Mouse (Mus musculus) embryonic facial prominence, embryonic 15.5 days (tissue): ENCODE measurements around the gene Tapbp. TPM values are rescaled to one million over a fixed set of nuclear protein-coding genes. Genes with fewer than 3 reads are reported as not detected.
"Not testable (repeated sequence)": the region's sequence is repeated elsewhere in the genome, so short reads cannot be mapped to it uniquely, and the experiment has no call there.

Experiments
- ATAC-seq: fragments of 200-750 bp; cut with Nextera tagmentation; 2 replicates; pipeline ENCODE4 v1.8.0; 2017; ENCODE audit warnings: low read depth, moderate TSS enrichment; ENCODE audit not compliant: insufficient number of reproducible peaks, low FRiP score, low TSS enrichment
- H3K27ac ChIP-seq: fragments of 300-500 bp; sonication (generic); replicated peaks from 2 replicates; pipeline ENCODE4 v1.5.1; 2015; ENCODE audit warnings: mild to moderate bottlenecking, inconsistent platforms
- H3K27me3 ChIP-seq: fragments of 300-500 bp; sonication (generic); 2 replicates; pipeline ENCODE4 v1.6.1; 2015; ENCODE audit warnings: inconsistent platforms
- H3K36me3 ChIP-seq: fragments of 300-500 bp; sonication (generic); 2 replicates; pipeline ENCODE4 v1.6.1; 2015; ENCODE audit warnings: mild to moderate bottlenecking, inconsistent platforms
- H3K4me1 ChIP-seq: fragments of 300-500 bp; sonication (generic); 2 replicates; pipeline ENCODE4 v1.6.1; 2015; ENCODE audit warnings: inconsistent platforms
- H3K4me2 ChIP-seq: fragments of 300-500 bp; sonication (generic); replicated peaks from 2 replicates; pipeline ENCODE4 v1.6.1; 2015; ENCODE audit warnings: mild to moderate bottlenecking, inconsistent platforms
- H3K4me3 ChIP-seq: fragments of 300-500 bp; sonication (generic); replicated peaks from 2 replicates; pipeline ENCODE4 v1.5.1; 2015; ENCODE audit warnings: mild to moderate bottlenecking, inconsistent platforms
- H3K9ac ChIP-seq: fragments of 300-500 bp; sonication (generic); 2 replicates; pipeline ENCODE4 v1.6.1; 2015; ENCODE audit warnings: inconsistent platforms
- H3K9me3 ChIP-seq: fragments of 300-500 bp; sonication (generic); replicated peaks from 2 replicates; pipeline ENCODE4 v1.6.1; 2016; ENCODE audit warnings: inconsistent platforms
- WGBS: fragments of 180-500 bp; shearing (Covaris S2); methylation state at CpG from one replicate; pipeline ENCODE4 v1.1.7; 2015; 5-methylcytosine and 5-hydroxymethylcytosine counted together
- polyA plus RNA-seq: library from polyadenylated mRNA; unstranded; fragments of >200 nt; fragmentation: Nextera tagmentation; extraction: Ambion mirVana; gene quantifications from 2 replicates; pipeline ENCODE4 v1.2.1, GENCODE M21; 2015

Tapbp gene
- polyA plus RNA-seq, 1 experiment from 2014 or later: 49.3 TPM

DNA sequence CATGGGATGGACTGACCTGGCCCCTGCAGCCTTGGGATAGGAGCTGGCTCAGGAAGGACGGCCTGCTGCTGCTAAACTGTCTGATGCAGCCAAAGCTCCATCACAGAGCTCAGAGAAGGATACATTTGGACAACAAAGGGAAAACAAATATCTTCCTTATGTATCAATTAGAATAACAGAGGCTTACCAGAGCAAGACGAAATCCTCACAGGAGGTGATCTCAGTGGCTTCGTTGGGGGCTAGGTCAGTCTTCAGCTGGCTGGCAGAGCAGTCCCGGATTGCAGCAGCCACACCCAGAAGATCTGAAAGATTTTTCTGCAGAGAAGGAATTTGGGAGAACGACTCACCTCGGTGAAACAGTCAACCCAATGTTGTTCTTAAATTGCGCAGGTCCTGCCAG is 23.3 kb upstream of the Tapbp start:
- Histone ChIP-seq H3K4me2 (no peak overlapping the region), H3K4me1 (peaks cover 12% of the 10 kb centered on the region), H3K9me3 (no peaks in the 10 kb centered on the region), H3K9ac (no peak overlapping the region), H3K27me3 (no peaks in the 10 kb centered on the region), H3K27ac (no peak overlapping the region), H3K4me3 (no peak overlapping the region), H3K36me3 (no peaks in the 10 kb centered on the region)
- WGBS: 20% methylated on average over 7 of the region's 7 CpGs
- no peak for ATAC-seq

DNA sequence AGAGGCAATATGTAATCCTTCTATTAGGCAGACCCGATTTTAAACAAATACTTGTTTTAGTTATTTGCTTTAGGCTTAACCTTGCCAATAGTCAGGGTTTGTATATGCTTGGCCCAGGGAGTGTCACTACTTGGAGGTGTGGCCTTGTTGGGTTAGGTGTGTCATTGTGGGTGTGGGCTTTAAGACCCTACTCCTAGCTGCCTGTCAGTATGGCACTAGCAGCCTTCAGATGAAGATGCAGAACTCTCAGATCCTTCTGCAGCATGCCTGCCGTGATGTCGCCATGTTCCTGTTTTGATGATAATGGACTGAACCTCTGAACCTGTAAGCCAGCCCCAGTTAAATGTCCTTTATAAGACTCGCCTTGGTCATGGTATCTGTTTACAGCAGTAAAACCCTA is 22.7 kb upstream of the Tapbp start:
- H3K4me1 ChIP-seq: peaks cover 12% of the 10 kb centered on the region
- H3K27me3 ChIP-seq, H3K9ac ChIP-seq, H3K27ac ChIP-seq, H3K36me3 ChIP-seq, H3K4me2 ChIP-seq, H3K4me3 ChIP-seq, ATAC-seq, H3K9me3 ChIP-seq: not testable (repeated sequence)
- WGBS: 70% methylated on average over 4 of the region's 4 CpGs

DNA sequence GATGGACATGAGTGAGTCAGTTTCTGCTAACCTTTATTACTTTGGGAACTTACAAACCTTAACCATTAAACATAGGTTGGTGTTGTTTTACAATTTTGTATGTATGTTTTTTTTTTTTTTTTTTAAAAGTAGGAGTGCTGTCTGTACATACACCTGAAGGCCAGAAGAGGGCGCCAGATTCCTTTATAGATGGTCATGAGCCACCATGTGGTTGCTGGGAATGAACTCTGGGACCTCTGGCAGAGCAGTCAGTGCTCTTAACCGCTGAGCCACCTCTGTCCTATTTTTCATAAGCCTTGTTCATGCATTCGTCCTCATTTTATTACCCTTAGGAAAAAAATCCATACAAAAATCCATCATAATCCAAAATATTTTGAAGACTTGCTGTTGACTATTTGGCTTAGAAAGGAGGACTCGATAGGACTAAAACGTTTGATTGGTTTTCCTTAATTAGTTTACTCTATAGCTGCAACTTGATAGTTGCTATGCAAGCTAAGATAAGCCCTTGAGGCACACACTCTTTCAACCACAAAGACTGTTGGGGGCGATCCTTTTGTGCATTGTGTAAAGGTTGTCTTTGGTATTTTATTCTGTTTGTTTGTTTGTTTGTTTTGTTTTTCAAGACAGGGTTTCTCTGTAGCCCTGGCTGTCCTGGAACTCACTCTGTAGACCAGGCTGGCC is 18.4 kb upstream of the Tapbp start:
- no peaks in the 10 kb centered on the region for H3K9me3 ChIP-seq
- 37% methylated on average over 6 of the region's 6 CpGs for WGBS
- H3K4me3 ChIP-seq: no peak overlapping the region
- no peak overlapping the region for H3K27ac ChIP-seq
- H3K4me1 ChIP-seq: no peaks in the 10 kb centered on the region
- ATAC-seq: no peak
- no peaks in the 10 kb centered on the region for H3K36me3 ChIP-seq
- H3K27me3 ChIP-seq: no peaks in the 10 kb centered on the region
- no peak overlapping the region for H3K4me2 ChIP-seq
- H3K9ac ChIP-seq: no peak overlapping the region

DNA sequence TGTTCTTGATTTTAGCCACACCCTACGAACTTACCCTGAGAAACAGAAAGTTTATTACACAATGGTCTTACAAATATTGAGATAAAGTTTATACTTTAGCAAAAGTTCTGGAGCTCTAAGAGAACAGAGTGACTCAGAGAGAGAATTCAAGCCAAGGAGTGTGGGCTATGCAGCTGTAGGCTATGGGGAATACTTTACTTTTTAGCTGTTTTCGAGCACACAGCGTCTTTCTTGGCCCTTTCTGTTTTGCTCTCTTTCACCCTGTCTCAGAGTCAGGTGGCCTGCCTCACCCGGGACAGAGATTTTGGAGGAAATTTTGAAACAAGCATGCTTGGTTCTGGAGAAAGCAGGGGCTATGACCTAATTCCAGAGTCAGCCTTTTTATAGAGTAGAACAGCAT is 17.5 kb upstream of the Tapbp start:
- WGBS: 69% methylated on average over 4 of the region's 4 CpGs

DNA sequence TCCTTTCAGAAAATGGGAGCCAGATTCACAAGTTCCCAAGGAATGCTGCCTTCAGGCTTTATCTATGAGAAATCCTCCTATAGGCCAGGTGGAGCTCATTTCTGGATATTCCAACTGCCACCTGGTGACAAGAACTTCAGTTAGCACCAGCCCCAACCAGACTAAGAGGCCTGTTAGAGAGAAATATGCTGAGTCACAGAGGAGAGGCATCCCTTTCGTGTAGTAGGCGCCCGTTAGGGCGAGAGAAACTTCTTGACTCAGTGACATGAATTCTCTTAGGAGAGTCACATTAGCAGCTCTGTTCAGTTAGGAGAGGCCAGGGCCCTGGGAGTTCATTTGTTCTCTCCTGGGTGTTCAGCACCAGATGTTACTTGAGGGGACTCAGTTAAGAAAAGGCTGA is 16.1 kb upstream of the Tapbp start:
- no peak overlapping the region for H3K4me2 ChIP-seq
- no peaks in the 10 kb centered on the region for H3K36me3 ChIP-seq
- no peaks in the 10 kb centered on the region for H3K4me1 ChIP-seq
- no peak for ATAC-seq
- no peak overlapping the region for H3K9ac ChIP-seq
- no peak overlapping the region for H3K27ac ChIP-seq
- 68% methylated on average over 4 of the region's 4 CpGs for WGBS
- no peaks in the 10 kb centered on the region for H3K27me3 ChIP-seq
- H3K9me3 ChIP-seq: no peaks in the 10 kb centered on the region
- no peak overlapping the region for H3K4me3 ChIP-seq

More for the DNA sequence above, 17.5 kb upstream of the Tapbp start:
- not testable (repeated sequence) for H3K27ac ChIP-seq, H3K4me3 ChIP-seq, ATAC-seq, H3K9ac ChIP-seq, H3K4me1 ChIP-seq, H3K4me2 ChIP-seq, H3K9me3 ChIP-seq, H3K27me3 ChIP-seq, H3K36me3 ChIP-seq

DNA sequence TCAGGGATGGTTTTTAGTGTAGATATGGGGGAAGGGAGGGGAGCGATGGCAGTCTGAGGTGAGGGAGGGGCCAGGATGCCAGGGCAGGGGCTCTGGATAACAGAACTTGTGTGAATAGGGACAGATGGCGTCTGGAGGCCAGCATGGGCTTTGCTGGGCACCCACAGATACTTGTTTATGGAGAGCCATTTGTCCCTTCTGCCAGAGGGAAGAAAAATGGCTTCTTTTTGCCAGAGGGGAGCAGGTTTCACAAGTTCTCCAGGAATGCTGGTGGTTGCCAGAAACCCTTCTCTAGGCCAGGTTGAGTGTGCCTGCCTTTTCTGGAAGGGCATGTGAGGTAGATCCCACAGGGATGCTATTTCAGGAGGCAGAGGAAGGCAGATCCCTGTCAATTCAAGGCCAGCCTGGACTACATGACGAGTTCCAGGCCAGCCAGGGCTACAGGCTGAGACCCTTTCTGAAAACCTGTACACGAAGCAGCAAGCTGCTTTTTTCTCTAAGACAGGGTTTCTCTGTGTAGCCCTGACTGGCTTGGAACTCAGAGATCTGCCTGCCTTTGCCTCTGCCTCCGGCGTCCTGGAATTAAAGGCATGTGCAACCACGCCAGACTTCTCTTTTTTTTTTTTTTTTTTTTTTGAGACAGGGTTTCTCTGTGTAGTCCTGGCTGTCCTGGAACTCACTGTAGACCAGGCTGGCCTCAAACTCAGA is 15.3 kb upstream of the Tapbp start:
- WGBS: 66% methylated on average over 7 of the region's 7 CpGs
- no peaks in the 10 kb centered on the region for H3K4me1 ChIP-seq
- no peaks in the 10 kb centered on the region for H3K9me3 ChIP-seq
- H3K36me3 ChIP-seq: no peaks in the 10 kb centered on the region
- H3K4me2 ChIP-seq: no peak overlapping the region
- no peak overlapping the region for H3K4me3 ChIP-seq
- H3K27ac ChIP-seq: no peak overlapping the region
- H3K9ac ChIP-seq: no peak overlapping the region
- ATAC-seq: no peak
- H3K27me3 ChIP-seq: no peaks in the 10 kb centered on the region

DNA sequence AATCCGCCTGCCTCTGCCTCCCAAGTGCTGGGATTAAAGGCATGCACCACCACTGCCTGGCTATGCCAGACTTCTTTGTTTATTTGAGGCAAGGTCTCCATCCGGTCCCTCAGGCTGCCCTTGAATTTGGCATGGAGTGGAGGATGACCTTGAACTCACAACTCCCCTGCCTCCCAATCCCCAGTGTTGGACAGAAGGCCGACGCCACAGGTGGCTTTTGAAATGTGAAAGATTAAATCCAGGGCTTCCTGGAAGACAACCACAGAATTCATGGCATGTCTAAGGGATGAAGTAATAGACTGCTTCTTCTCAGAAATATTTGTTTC is 14.7 kb upstream of the Tapbp start:
- H3K4me1 ChIP-seq: no peaks in the 10 kb centered on the region
- H3K9me3 ChIP-seq: no peaks in the 10 kb centered on the region
- no peak overlapping the region for H3K27ac ChIP-seq
- no peak overlapping the region for H3K4me2 ChIP-seq
- ATAC-seq: no peak
- H3K9ac ChIP-seq: no peak overlapping the region
- no peaks in the 10 kb centered on the region for H3K27me3 ChIP-seq
- no peak overlapping the region for H3K4me3 ChIP-seq
- H3K36me3 ChIP-seq: no peaks in the 10 kb centered on the region
- 77% methylated on average over 4 of the region's 4 CpGs for WGBS

DNA sequence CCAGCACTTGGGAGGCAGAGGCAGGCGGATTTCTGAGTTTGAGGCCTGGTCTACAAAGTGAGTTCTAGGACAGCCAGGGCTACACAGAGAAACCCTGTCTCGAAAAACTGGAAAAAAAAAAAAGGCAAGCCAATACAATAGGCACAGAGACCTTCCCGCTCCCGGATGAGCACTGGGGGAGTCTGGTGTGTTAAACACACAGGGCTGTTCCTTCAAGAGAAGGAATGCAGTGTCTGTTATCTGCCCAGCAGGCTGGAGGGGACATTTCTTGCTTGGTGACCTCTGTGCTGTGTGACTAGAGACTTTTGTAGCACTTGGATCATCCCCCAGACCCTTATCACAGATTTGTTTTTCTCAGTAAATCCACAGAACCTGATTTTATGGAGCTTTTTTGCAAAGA is 14.0 kb upstream of the Tapbp start:
- H3K9me3 ChIP-seq: no peaks in the 10 kb centered on the region
- H3K27ac ChIP-seq: no peak overlapping the region
- no peak for ATAC-seq
- no peaks in the 10 kb centered on the region for H3K4me1 ChIP-seq
- WGBS: 62% methylated on average over 4 of the region's 4 CpGs
- H3K36me3 ChIP-seq: no peaks in the 10 kb centered on the region
- no peak overlapping the region for H3K4me3 ChIP-seq
- no peak overlapping the region for H3K9ac ChIP-seq
- H3K27me3 ChIP-seq: no peaks in the 10 kb centered on the region
- H3K4me2 ChIP-seq: no peak overlapping the region

DNA sequence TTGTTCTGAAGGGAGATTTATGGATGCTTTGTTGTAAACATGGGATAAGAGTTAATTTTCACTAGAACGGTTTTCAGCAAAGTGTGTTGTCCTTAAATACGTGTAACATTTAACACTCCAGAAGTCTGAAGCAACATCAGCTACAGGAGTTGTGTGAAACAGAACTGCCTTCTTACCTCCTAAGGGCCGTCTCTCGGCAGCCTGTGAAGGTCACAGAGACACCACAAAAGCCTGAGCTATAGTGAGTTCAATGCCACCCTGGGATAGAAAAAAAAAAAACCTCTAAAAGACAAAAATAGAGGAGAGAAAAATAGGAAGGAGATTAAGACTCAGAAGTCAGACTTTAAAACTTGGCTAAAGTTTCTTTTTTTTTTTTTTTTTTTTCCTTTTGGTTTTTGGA is 13.6 kb upstream of the Tapbp start:
- Histone ChIP-seq H3K27ac (no peak overlapping the region), H3K36me3 (no peaks in the 10 kb centered on the region), H3K4me2 (no peak overlapping the region), H3K4me3 (no peak overlapping the region), H3K9me3 (no peaks in the 10 kb centered on the region), H3K27me3 (no peaks in the 10 kb centered on the region), H3K4me1 (no peaks in the 10 kb centered on the region), H3K9ac (no peak overlapping the region)
- no peak for ATAC-seq
- WGBS: 74% methylated on average over 4 of the region's 4 CpGs

DNA sequence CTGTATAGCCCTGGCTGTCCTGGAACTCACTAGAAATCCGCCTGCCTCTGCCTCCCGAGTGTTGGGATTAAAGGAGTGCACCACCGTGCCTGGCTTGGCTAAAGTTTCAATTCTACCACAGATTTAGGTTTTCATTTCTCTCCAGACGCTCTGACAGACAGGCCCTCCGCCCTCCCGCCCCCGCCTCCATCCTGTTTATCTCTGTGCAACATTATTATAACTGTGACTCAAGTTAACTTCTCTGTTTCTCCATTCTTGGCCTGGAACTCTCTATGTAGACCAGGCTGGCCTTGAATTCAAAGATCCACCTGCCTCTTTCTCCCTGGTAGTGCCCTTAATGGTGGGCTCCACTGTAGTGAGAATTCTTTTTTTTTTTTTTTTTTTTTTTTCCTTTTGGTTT is 13.2 kb upstream of the Tapbp start:
- Histone ChIP-seq H3K9ac (no peak overlapping the region), H3K4me3 (no peak overlapping the region), H3K4me2 (no peak overlapping the region), H3K36me3 (no peaks in the 10 kb centered on the region), H3K27me3 (no peaks in the 10 kb centered on the region), H3K4me1 (no peaks in the 10 kb centered on the region), H3K9me3 (no peaks in the 10 kb centered on the region), H3K27ac (no peak overlapping the region)
- 80% methylated on average over 7 of the region's 7 CpGs for WGBS
- ATAC-seq: no peak

DNA sequence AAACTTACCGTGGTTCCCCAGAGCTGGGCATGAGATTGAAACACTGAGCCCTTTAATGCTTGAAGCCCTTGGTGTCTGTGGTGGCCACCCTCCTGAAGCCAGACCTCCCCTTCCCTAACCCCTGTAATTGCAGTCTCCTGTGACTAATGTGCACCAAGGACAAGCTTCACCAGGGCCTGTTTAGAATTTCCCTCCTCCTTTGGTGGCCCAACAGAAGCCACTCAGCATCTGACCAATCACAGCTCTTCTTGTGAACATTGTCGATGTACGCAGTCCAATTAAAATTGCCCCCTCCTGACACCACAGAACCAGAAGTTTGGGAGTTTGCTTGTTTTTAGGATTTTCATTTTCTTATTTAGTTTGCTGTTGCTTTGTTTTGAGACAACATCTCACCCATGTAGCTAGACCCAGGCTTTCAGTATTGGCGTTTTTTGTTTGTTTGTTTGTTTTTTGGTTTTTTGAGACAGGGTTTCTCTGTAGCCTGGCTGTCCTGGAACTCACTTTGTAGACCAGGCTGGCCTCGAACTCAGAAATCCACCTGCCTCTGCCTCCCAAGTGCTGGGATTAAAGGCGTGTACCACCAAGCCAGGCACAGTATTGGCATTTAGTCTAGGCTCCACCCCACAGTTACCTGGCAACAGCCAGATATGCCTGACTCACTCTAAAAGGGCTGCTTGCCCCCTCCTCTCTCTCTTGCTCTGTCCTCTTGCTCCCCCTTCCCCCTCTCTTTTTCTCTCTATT is 11.6 kb upstream of the Tapbp start:
- WGBS: 59% methylated on average over 6 of the region's 6 CpGs
- H3K9me3 ChIP-seq, H3K4me2 ChIP-seq, H3K27ac ChIP-seq, H3K4me3 ChIP-seq, ATAC-seq, H3K27me3 ChIP-seq, H3K36me3 ChIP-seq, H3K9ac ChIP-seq, H3K4me1 ChIP-seq: not testable (repeated sequence)
